Mouse (Mus musculus): ENCODE data around the gene Actl6b.

Actl6b gene

GRCm38 (mm10) chr5:137553898-137554297 is 581 bp downstream of the Actl6b start:
- in situ Hi-C loops (cut with MboI, MseI): no loop called here

GRCm38 (mm10) chr5:137561556-137561955 is 8.2 kb downstream of the Actl6b start:
- in situ Hi-C loops (cut with MboI, MseI): loop anchor here (10.0 kb wide), 1 partner anchor 913 kb away; no protein-coding TSS in a partner anchor

GRCm38 (mm10) chr5:137562965-137563364 is 9.6 kb downstream of the Actl6b start:
- in situ Hi-C loops (cut with MboI, MseI): loop anchor here (10.0 kb wide), 1 partner anchor 912 kb away; no protein-coding TSS in a partner anchor

- in situ Hi-C loops (cut with MboI, MseI): loop anchor here (10.0 kb wide), 1 partner anchor 909 kb away; no protein-coding TSS in a partner anchor
These were observed 12.4 kb downstream of the Actl6b start for GRCm38 (mm10) chr5:137565744-137566143.

DNA sequence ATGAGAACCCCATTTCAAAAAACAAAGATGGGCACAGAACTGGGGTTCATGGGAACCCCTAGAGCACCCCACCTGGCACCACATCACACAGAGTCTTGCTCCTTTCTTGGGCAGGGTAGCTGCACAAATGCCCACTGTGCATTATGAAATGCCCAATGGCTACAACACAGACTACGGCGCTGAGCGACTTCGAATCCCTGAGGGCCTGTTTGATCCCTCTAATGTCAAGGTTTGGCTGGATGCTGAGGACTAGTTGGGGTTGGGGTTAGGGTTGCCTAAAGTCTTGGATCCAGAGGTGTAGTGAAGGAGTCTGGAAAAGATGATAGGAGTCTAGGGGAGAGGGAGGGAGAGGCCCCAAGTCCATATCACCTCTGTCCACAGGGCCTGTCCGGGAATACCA is 13.1 kb downstream of the Actl6b start:
- in situ Hi-C loops (cut with MboI, MseI): loop anchor here (10.0 kb wide), 1 partner anchor 908 kb away; no protein-coding TSS in a partner anchor

DNA sequence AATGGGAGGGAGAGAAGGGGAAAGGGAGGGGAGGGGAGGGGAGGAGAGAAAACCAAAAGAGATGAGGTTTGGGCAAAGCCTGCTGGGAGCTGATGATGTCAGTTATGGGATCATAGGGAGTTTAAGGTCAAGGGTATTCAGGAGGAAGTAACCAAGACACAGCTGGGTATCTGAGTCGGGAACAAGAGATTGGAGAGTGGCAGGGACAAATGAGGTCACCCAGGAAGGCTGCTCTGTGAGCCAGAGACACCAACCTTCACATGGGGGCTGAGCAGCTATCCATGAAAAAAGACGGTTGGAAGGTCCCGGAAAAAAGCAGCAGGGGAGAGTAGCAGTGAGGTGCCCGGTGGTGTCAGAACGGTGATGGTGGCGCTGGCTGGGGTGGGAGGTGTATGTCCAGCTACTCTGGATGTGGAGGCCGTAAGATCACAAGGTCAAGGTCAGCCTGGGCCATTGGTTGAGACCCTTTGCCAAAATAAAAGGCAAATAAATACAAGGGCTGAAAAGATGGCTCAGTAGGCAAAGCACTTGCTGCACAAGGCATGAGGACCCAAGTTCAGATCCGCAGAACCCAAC is 15.0 kb downstream of the Actl6b start:
- in situ Hi-C loops (cut with MboI, MseI): loop anchor here (10.0 kb wide), 1 partner anchor 906 kb away; no protein-coding TSS in a partner anchor

DNA sequence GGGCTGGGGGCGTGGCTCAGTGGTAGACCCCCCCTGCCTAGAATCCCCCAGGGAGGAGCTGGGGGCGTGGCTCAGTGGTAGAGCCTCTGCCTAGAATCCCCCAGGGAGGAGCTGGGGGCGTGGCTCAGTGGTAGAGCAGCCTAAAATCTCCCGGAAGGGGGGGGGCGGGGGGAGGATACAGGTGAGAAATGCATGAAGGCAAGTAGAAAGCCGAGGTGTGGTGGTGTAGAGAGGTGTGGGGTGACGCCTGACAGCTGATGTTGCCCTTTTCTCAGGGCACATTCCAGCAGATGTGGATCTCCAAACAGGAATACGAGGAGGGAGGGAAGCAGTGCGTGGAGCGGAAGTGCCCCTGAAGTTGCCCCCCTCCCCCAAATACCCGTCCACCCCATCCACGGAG is 15.7 kb downstream of the Actl6b start:
- in situ Hi-C loops (cut with MboI, MseI): loop anchor here (10.0 kb wide), 1 partner anchor 906 kb away; no protein-coding TSS in a partner anchor

DNA sequence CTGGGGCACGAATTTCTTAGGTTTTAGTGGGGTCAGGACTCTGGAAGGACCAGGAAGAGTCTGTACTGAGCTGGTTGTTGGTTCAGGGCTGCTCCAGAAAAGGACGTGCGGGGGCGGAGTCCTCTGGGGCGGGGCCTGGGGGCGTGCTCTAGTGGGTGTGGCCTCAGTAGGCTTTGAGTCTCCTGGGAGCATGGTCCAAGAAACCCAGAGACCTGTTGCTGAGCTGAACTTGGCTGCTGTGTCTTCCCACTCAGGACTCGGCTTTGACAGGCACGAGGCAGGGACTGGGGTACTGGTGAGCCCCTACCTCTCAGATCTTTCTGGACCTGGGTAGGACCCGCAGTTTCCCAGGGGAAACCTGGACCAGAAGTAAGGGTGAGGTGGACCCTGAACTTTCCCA is 16.3 kb downstream of the Actl6b start, which contains the start of gene Tfr2:
Gene Tfr2, plus strand, starts transcription at position 176 of the 400 bp plus-strand sequence.
- in situ Hi-C loops (cut with MboI, MseI): loop anchor here (10.0 kb wide), 1 partner anchor 905 kb away; no protein-coding TSS in a partner anchor

GRCm38 (mm10) chr5:137570181-137570580 is 16.9 kb downstream of the Actl6b start:
- in situ Hi-C loops (cut with MboI, MseI): no loop called here

DNA sequence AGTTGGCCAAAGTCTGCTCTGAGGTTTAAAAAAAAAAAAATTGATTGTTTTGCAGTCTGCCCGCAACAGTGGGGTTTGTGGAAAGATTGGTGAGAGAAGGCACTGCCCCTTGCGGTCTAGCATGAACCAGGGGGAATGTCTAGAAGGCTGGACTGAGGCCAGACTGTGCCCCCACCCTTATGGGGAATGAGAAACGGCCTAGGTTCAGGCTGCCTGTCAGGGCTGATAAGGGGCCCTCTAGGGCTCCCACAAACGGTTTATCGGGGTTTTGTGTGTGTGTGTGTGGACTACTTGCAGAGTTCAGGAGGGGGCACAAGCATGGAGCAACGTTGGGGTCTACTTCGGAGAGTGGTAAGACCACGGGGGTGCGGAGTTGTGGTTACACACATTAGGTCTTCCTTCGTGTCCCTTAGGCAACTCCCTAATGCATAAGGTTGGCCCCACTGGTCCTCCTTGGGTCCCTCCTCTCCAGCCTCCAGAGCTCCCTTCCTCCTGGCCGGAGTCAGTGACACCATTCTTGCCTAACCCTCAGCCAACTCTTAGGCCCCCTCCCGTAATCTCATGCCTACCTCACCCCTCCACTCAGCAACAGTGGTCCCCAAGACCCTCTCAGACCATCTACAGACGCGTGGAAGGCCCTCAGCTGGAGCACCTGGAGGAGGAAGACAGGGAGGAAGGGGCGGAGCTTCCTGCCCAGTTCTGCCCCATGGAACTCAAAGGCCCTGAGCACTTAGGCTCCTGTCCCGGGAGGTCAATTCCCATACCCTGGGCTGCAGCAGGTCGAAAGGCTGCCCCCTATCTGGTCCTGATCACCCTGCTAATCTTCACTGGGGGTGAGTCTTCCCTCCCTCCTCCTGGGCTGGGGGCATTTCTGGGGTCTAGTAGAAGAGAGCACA is 17.6 kb downstream of the Actl6b start:
- in situ Hi-C loops (cut with MboI, MseI): no loop called here

DNA sequence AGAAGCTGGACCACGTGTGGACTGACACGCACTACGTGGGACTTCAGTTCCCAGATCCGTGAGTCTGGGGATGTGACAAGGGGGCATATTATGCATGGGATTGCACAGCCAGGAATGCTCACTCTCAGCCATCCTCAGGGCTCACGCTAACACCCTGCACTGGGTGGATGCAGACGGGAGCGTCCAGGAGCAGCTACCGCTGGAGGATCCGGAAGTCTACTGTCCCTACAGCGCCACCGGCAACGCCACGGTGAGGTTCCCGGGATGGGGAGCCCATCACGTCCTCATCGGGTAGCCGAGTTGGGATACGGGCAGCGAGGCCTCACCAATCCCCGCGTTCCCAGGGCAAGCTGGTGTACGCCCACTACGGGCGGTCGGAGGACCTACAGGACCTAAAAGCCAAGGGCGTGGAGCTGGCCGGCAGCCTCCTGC is 21.2 kb downstream of the Actl6b start:
- in situ Hi-C loops (cut with MboI, MseI): no loop called here

DNA sequence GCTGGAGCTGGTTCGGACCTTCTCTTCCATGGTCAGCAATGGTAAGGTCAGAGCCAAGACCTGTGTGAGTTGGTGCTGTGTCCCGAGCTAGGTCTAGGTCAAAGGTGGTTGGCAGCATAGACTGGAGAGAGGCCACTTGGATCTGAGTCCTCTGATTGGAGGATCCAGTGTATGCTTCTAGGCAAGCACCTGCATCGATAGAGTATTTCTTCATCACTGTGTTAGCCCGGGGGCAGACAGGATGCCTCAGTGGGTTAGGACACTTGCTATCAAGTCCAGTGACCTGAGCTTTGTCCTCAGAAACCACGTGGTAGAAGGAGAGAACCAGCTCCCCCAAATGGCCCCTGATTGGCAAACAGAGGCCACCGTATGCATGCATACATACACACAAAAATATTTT is 26.9 kb downstream of the Actl6b start:
- in situ Hi-C loops (cut with MboI, MseI): no loop called here

DNA sequence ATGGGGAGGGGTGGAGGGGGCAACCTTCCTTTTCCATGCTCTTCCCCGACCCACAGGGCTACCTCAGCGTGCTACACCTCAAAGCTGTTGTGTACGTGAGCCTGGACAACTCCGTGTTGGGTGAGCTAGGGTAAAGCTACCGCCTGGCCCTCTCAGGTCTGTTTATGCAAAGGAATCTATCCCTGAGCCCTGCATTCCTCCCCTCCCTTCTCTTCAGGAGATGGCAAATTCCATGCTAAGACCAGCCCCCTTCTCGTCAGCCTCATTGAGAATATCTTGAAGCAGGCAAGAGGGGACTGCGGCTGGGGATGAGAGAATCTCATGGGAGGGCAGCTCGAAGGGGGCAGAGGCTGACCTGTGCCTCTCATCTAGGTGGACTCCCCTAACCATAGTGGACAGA is 29.4 kb downstream of the Actl6b start:
- in situ Hi-C loops (cut with MboI, MseI): no loop called here

- in situ Hi-C loops (cut with MboI, MseI): no loop called here
These were observed 30.4 kb downstream of the Actl6b start for GRCm38 (mm10) chr5:137583670-137584169.

GRCm38 (mm10) chr5:137584976-137585375 is 31.7 kb downstream of the Actl6b start:
- in situ Hi-C loops (cut with MboI, MseI): no loop called here

DNA sequence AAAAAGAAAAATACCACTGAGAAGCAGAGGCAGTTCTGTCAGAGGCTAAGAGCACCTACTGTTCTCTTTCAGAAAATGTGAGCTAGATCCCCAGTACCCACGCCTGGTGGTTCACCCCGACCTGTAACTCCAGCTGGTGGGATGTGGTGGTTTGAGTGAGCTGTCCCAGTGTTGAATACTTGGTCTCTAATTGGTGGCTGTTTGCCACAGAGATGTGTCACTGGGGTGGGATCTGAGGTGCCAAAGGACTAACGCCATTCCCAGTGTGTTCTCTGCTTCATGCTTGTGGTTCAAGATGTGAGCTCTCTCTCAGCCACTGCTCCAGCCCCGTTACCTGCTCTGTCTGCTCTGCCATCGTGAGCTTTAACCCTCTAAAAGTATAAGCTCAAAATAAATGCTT is 37.2 kb downstream of the Actl6b start:
- in situ Hi-C loops (cut with MboI, MseI): no loop called here

DNA sequence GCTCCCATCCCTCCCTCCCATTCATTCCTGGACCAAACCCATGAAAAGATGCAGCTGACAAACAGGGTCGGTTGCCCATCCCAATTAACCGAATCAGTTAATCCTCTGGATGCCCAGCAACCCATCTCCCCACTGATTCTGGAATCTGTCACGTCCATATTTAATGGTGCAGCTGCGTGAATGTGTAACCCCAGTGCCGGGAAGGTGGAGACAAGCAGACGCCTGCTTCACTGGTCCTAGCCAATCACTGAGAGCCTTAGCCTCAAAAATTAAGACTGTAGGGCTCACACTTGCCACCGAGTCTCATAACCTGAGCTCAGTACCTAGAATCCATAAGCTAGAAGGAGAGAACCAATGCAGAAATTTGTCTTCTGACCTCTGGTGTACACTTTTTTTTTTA is 42.6 kb downstream of the Actl6b start:
- in situ Hi-C loops (cut with MboI, MseI): no loop called here

DNA sequence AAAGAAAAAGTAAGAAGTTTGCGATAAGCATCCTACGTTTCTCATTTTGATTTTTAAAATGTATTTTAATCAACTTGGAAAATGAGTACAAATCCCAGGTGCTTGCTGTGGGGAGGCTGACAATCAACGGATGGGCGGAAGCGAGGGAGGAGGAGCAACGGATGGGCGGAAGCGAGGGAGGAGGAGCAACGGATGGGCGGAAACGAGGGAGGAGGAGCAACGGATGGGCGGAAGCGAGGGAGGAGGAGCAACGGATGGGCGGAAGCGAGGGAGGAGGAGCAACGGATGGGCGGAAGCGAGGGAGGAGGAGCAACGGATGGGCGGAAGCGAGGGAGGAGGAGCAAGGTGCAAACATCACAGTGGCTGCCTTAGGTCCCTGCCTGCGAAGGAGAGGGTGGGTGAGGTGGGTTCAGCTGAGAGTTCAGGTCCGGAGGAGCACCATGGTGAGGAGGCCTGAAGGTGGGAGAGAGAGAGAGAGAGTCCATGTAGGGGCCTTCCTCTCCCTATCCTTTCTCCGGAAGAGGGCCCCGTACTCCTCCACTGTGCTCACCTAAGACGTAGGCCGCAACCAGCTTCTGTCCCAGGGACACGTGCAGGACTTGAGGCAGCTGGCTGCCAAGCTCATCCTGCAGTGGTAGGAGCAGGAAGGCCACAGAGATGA is 43.4 kb downstream of the Actl6b start:
- in situ Hi-C loops (cut with MboI, MseI): no loop called here

DNA sequence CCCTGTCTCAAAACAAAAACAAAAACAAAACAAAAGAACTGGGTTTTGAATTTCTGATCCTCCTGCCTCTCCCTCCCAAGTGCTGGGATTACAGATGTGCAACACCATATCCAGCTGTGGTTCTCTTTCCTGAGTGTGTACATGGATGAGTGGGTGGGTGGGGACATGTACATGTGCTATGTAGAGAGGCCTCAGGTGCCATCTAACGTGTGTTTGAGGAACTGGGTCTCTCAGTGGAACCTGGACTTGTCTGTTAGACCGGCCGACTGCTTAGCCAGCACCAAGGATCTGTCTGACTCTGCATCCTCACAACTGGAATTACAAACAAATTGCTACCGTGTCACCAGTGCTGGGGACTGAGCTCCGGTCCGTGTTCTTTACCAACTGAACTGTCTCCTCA is 44.3 kb downstream of the Actl6b start:
- in situ Hi-C loops (cut with MboI, MseI): no loop called here

GRCm38 (mm10) chr5:137598100-137598826 is 44.9 kb downstream of the Actl6b start:
- in situ Hi-C loops (cut with MboI, MseI): no loop called here

DNA sequence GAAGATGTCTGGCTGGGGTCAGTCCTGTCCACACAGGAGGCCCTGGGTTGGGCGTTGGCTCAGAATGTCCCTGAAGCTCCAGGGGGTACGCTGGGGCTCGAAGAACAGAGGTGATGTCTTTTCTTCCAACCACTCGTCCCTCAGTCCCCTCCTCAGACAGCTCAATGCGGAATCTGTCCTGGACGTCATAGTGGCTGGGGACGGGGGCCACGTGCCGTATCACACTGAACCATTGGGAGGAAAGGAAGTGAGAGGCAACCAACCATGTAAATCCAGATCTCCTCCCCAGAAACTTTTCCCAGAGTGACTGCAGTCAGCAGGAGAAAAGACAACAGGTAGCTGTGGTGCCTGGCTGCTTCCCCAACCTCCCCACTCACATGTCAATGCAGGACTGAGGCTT is 46.3 kb downstream of the Actl6b start:
- in situ Hi-C loops (cut with MboI, MseI): no loop called here

Data from T-helper 1 cell (primary cell).